Mouse (Mus musculus): Measurements from ENCODE around the gene Cep152. TPM values are rescaled to one million over a fixed set of nuclear protein-coding genes. Genes with fewer than 3 reads are reported as not detected.

The Cep152 gene
- total RNA-seq, 1 experiment from 2014 or later = 15.9 TPM

Other genes starting within 250 kb of the Cep152 start
- gene Gm9913, start 120.0 kb downstream of the Cep152 start, total RNA-seq (2017) = not detected in 2 replicates
- 0.12 TPM in 2 replicates for gene Fbn1, start 117.1 kb downstream of the Cep152 start, total RNA-seq (2017)
- 66.5 and 74.0 TPM in 2 replicates for gene Eid1, start 48.0 kb upstream of the Cep152 start, total RNA-seq (2017)
- gene Shc4, start 99.0 kb upstream of the Cep152 start, total RNA-seq (2017) = 0.25 and 0.35 TPM in 2 replicates
- 55.6 and 63.4 TPM in 2 replicates for gene Secisbp2l, start 157.8 kb upstream of the Cep152 start, total RNA-seq (2017)
- gene Galk2, start 234.0 kb upstream of the Cep152 start, total RNA-seq (2017) = 28.9 and 30.6 TPM in 2 replicates
- 67.0 and 71.1 TPM in 2 replicates for gene Cops2, start 234.0 kb upstream of the Cep152 start, total RNA-seq (2017)